Mouse (Mus musculus): ENCODE results near the gene Zfp689. TPM values are rescaled to one million over a fixed set of nuclear protein-coding genes. Genes with fewer than 3 reads are reported as not detected.
"Not testable (repeated sequence)": the region's sequence is repeated elsewhere in the genome, so short reads cannot be mapped to it uniquely, and the experiment has no call there.

The Zfp689 gene
- polyA plus RNA-seq, 1 experiment from 2014 or later = 12.6 TPM

DNA sequence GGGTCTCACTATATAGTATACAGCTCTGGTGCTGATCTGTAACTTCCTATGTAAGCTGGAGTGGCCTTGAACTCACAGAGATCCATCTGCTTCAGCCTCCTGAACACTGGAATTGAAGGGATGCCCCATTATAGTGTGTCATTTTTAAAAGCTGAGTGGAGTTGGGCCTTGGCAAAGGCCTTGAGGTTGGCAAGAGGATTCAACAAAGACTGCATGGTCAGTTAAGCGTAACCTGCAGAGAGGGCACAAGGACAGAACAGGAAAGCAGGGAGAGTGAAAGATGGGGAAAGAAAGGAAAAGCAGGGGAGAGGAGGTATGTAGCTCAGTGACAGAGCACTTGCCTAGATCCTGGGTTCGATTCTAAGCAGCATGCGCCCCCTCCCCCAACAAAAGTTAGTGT is 23.7 kb downstream of the Zfp689 start:
- WGBS = 87% methylated on average over 3 of the region's 3 CpGs
- Histone ChIP-seq H3K9me3 (ENCODE audit: control insufficient read depth, low read length) (no peaks in the 10 kb centered on the region), H3K36me3 (ENCODE audit: control insufficient read depth, insufficient read depth, low read length) (no peaks in the 10 kb centered on the region), H3K4me1 (ENCODE audit: control insufficient read depth, insufficient read depth, low read length) (peaks cover 6% of the 10 kb centered on the region), H3K27me3 (ENCODE audit: control insufficient read depth, insufficient read depth, low read length) (peaks cover 7% of the 10 kb centered on the region; the same call in 1 of the 2 replicates), H3K9ac (ENCODE audit: low read length) (no peak overlapping the region), H3K4me3 (ENCODE audit: low read depth, low read length) (no peak overlapping the region), H3K4me2 (no peak overlapping the region), H3K27ac (ENCODE audit: low read depth, low read length) (no peak overlapping the region)
- DNase-seq (ENCODE audit: low spot score, missing footprints) = no peak
- no peak for ATAC-seq (ENCODE audit: low FRiP score)

DNA sequence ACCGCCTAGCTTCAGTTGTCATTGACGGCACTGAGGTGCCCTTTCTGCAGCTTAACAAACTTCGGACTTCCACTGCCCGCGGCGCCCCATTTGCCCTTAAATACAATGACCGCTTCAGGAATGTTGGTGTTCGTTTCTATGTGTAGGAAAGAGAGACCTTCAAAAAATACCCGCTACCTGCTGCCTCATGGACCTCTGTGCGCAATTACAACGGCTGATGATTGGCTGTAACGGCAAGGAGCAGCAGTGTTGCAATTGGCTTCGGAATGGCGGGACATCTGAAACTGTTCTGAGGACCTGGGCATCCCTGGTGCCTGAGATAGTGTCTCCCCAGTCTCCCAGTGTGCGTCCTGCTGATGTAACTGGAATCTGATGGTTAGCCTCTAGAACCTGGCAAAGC is 26.7 kb downstream of the Zfp689 start:
- 2% methylated on average over 15 of the region's 15 CpGs for WGBS
- H3K27ac ChIP-seq (ENCODE audit: low read depth, low read length) = no peak overlapping the region
- peak; percentile 47; the same call in 1 of the 2 replicates for ATAC-seq (ENCODE audit: low FRiP score)

DNA sequence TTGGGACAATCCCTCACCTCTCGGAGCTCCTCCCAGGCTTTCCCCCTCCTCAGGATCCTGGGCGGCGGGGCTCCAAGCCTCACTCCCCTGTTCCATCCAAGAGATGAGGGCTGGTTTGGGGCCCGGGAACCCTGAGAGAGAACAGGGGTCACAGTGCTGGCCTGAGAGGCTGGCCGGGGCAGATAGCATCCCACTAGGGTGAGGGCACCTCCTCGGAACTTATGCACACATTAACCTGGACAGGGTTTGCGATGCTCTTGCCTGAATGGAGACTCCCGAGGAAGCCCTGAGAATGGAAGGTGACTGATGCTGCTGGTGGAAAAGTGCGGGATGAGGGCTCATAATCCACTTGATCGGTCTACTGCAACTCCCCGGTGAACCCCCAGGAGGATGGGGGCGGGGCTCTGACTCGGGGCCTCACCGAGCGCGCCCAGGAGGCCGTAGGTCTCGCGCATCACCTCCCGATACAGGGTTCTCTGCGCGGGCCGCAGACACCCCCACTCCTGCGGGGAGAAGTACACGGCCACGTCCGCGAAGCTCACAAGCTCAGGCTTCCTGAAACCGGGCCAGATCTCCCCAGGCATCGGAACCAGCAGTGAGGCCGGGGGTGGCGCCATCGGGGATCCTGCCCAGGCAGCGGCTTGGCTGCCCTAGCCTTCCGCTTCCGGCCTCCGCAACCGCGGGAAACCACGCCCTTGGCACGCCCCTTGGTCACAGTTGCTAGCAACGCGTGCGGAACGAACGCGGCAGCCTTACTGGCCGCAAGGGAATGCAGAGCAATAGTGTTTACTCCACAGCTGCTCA is 27.4 kb downstream of the Zfp689 start, which contains the start of gene Zfp688:
Gene Zfp688, minus strand, starts transcription at position 681 of the 804 bp plus-strand sequence.
- DNase-seq (ENCODE audit: low spot score, missing footprints) (peak; percentile 100), ATAC-seq (ENCODE audit: low FRiP score) (peak; percentile 97)
- WGBS = under 1% methylated on average over 48 of the region's 48 CpGs
- H3K4me3 ChIP-seq (ENCODE audit: low read depth, low read length) = peak within 1 kb of the TSS; percentile 75
- no peaks in the 10 kb centered on the region for H3K9me3 ChIP-seq (ENCODE audit: control insufficient read depth, low read length)
- H3K36me3 ChIP-seq (ENCODE audit: control insufficient read depth, insufficient read depth, low read length) = peaks cover 7% of the 10 kb centered on the region; the same call in 1 of the 2 replicates
- H3K27ac ChIP-seq (ENCODE audit: low read depth, low read length) = peak within 1 kb of the TSS; percentile 17; the same call in 1 of the 2 replicates
- peaks cover 7% of the 10 kb centered on the region; the same call in 1 of the 2 replicates for H3K27me3 ChIP-seq (ENCODE audit: control insufficient read depth, insufficient read depth, low read length)
- peaks cover 6% of the 10 kb centered on the region for H3K4me1 ChIP-seq (ENCODE audit: control insufficient read depth, insufficient read depth, low read length)
- peak within 1 kb of the TSS; percentile 82 for H3K9ac ChIP-seq (ENCODE audit: low read length)
- H3K4me2 ChIP-seq = peak within 1 kb of the TSS; percentile 98

More for the DNA sequence above, 26.7 kb downstream of the Zfp689 start:
- Histone ChIP-seq H3K4me1 (ENCODE audit: control insufficient read depth, insufficient read depth, low read length) (peaks cover 6% of the 10 kb centered on the region), H3K9ac (ENCODE audit: low read length) (no peak overlapping the region), H3K27me3 (ENCODE audit: control insufficient read depth, insufficient read depth, low read length) (peaks cover 7% of the 10 kb centered on the region; the same call in 1 of the 2 replicates), H3K36me3 (ENCODE audit: control insufficient read depth, insufficient read depth, low read length) (peaks cover 7% of the 10 kb centered on the region; the same call in 1 of the 2 replicates), H3K9me3 (ENCODE audit: control insufficient read depth, low read length) (no peaks in the 10 kb centered on the region), H3K4me3 (ENCODE audit: low read depth, low read length) (peak overlapping the region; percentile 75), H3K4me2 (peak overlapping the region; percentile 98)
- DNase-seq (ENCODE audit: low spot score, missing footprints) = peak; percentile 87

DNA sequence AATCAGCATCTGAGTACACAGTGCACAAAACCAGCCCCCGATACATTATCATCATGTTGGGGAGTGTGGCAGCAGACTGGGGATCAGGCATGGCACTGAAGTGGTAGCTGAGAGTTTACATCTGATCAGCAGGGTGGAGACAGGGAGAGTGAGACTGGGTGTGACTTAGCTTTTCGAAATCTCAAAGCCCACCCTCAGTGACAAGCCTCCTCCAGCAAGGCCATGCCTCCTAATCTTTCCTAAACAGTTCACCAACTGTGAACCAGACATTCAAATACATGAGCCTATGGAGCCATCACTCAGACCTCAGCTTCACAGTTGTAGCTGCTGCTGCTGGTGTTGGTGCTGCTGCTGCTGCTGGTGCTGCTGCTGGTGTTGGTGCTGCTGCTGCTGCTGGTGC is 37.5 kb downstream of the Zfp689 start:
- no peak overlapping the region for H3K4me2 ChIP-seq
- ATAC-seq (ENCODE audit: low FRiP score) (no peak), DNase-seq (ENCODE audit: low spot score, missing footprints) (no peak)
- no peaks in the 10 kb centered on the region for H3K27me3 ChIP-seq (ENCODE audit: control insufficient read depth, insufficient read depth, low read length)
- H3K27ac ChIP-seq (ENCODE audit: low read depth, low read length) = no peak overlapping the region
- no peak overlapping the region for H3K4me3 ChIP-seq (ENCODE audit: low read depth, low read length)
- no peaks in the 10 kb centered on the region for H3K36me3 ChIP-seq (ENCODE audit: control insufficient read depth, insufficient read depth, low read length)
- no peak overlapping the region for H3K9ac ChIP-seq (ENCODE audit: low read length)
- no peaks in the 10 kb centered on the region for H3K4me1 ChIP-seq (ENCODE audit: control insufficient read depth, insufficient read depth, low read length)
- no peaks in the 10 kb centered on the region for H3K9me3 ChIP-seq (ENCODE audit: control insufficient read depth, low read length)
- 83% methylated on average over 2 of the region's 2 CpGs for WGBS

DNA sequence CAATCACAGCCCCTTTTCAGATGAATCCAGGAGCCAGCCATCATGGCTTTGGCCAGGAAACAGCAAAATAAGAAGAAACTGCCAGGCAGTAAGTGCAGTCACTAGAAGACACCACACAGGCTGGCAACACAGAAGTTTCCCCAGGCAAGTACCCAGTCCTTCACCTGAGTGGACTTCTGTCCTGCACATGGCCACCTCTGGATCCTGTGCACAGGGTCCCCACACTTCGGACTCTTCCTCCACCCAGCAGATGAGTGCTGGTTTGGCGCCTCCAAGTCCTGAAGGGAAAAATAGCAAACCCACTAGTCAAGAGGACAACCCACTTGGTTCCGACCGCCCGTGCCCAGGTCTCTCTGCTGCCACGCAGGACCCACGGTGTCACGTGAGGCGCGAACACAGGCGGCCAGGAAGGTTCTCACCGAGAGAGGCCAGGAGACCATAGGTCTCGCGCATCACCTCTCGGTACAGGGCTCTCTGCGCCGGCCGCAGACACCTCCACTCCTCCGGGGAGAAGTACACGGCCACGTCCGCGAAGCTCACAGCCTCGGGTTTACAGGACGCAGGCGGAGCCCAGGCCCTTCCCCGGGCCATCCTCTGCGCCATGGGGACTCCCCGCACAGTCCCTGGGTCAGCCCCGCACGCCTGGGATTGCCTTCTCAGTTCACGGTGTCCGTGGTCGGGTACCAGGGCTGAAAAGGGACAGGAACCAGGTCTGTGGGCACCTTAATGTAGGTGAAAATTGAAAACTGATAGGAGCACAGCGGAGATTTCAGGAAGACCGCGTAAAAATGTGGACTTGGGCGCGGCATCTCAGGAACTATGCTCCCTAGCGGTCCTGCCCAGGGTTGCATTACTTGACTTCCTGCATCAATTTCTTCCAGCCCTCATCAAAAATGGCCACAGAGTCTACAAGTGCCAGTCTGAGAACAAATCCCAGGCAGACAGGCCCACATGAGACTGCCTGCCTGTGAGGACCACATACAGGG is 42.7 kb downstream of the Zfp689 start, which contains the start of gene Zfp764:
Gene Zfp764, minus strand, starts transcription at position 821 of the 986 bp plus-strand sequence.
- WGBS = 6% methylated on average over 40 of the region's 40 CpGs
- H3K27me3 ChIP-seq (ENCODE audit: control insufficient read depth, insufficient read depth, low read length); H3K36me3 ChIP-seq (ENCODE audit: control insufficient read depth, insufficient read depth, low read length); H3K4me1 ChIP-seq (ENCODE audit: control insufficient read depth, insufficient read depth, low read length); H3K9me3 ChIP-seq (ENCODE audit: control insufficient read depth, low read length): not testable (repeated sequence)
- Histone ChIP-seq H3K4me3 (ENCODE audit: low read depth, low read length) (peak within 1 kb of the TSS; percentile 47), H3K27ac (ENCODE audit: low read depth, low read length) (0 out of 2 replicates have a peak within 1 kb of the TSS, but pooled peaks have one; percentile 4), H3K9ac (ENCODE audit: low read length) (peak within 1 kb of the TSS; percentile 81), H3K4me2 (peak within 1 kb of the TSS; percentile 85)
- ATAC-seq (ENCODE audit: low FRiP score) (peak; percentile 86), DNase-seq (ENCODE audit: low spot score, missing footprints) (peak; percentile 98)

DNA sequence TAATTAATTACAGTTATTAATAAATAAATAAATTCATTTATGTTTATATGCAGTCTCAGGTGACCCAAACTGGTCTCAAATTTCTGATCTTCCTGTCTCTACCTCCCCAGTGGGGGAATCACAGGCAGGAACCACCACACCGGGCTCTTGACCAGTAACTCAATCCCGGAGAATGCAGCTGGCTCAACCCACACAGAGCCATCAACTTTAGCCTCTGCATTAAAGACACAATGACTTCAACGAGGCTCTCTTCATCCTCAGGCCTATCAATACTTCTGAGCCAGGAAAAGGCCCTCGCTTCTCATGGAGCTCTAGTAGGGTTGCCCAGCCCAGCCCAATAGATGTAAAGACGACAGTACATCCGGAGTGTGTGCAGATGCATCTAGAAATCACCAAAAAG is 44.9 kb downstream of the Zfp689 start:
- WGBS = 97% methylated on average over 6 of the region's 6 CpGs
- not testable (repeated sequence) for H3K36me3 ChIP-seq (ENCODE audit: control insufficient read depth, insufficient read depth, low read length); H3K4me3 ChIP-seq (ENCODE audit: low read depth, low read length); H3K9ac ChIP-seq (ENCODE audit: low read length); H3K4me1 ChIP-seq (ENCODE audit: control insufficient read depth, insufficient read depth, low read length); H3K27me3 ChIP-seq (ENCODE audit: control insufficient read depth, insufficient read depth, low read length); H3K9me3 ChIP-seq (ENCODE audit: control insufficient read depth, low read length); ATAC-seq (ENCODE audit: low FRiP score); H3K4me2 ChIP-seq; H3K27ac ChIP-seq (ENCODE audit: low read depth, low read length); DNase-seq (ENCODE audit: low spot score, missing footprints)

DNA sequence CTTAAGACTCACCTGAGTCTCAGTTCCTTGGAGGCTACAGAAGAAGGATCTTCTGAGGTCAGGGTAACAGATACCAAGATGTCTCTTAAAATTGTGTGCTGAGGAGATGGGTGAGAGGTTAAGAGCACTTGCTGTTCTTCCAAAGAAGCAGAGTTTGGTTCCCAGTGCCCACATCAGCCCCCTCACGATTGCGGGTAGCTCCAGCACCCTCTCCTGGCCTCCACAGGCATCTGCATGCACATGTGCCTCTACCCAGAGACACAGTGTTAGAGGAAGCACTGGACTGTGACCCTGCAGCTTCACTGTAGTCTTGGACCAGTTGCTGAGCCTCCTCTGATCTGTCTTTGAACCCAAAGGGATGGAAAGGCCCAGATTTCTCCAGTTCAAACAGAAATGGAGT is 46.0 kb downstream of the Zfp689 start:
- ATAC-seq (ENCODE audit: low FRiP score) = no peak
- Histone ChIP-seq H3K4me1 (ENCODE audit: control insufficient read depth, insufficient read depth, low read length) (no peaks in the 10 kb centered on the region), H3K27me3 (ENCODE audit: control insufficient read depth, insufficient read depth, low read length) (no peaks in the 10 kb centered on the region), H3K27ac (ENCODE audit: low read depth, low read length) (no peak overlapping the region), H3K4me2 (no peak overlapping the region), H3K36me3 (ENCODE audit: control insufficient read depth, insufficient read depth, low read length) (no peaks in the 10 kb centered on the region), H3K4me3 (ENCODE audit: low read depth, low read length) (no peak overlapping the region), H3K9ac (ENCODE audit: low read length) (no peak overlapping the region), H3K9me3 (ENCODE audit: control insufficient read depth, low read length) (no peaks in the 10 kb centered on the region)
- DNase-seq (ENCODE audit: low spot score, missing footprints) = no peak
- 47% methylated on average over 2 of the region's 2 CpGs for WGBS

DNA sequence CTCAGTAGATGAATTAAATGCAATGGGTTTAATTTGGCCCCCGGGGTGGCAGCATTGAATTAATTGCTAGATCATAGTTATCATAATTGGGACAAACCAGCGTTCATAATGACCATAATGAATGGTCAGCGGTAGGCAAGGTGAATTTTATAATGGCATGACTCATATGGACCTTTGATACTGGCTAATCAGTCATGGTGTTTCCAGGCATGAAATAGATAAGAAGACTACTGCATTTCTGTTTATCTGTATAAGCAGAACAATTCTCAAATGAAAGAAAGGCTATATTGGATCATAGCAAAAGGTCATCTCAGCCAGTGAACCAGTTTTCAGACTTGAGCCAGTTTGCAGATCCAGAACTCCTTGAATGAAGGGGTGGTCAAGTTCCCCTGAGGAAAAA is 48.6 kb downstream of the Zfp689 start:
- no peaks in the 10 kb centered on the region for H3K36me3 ChIP-seq (ENCODE audit: control insufficient read depth, insufficient read depth, low read length)
- H3K4me2 ChIP-seq = no peak overlapping the region
- WGBS = 67% methylated on average over 3 of the region's 3 CpGs
- no peaks in the 10 kb centered on the region for H3K27me3 ChIP-seq (ENCODE audit: control insufficient read depth, insufficient read depth, low read length)
- no peak overlapping the region for H3K9ac ChIP-seq (ENCODE audit: low read length)
- DNase-seq (ENCODE audit: low spot score, missing footprints) = no peak
- no peaks in the 10 kb centered on the region for H3K4me1 ChIP-seq (ENCODE audit: control insufficient read depth, insufficient read depth, low read length)
- ATAC-seq (ENCODE audit: low FRiP score) = no peak
- no peak overlapping the region for H3K27ac ChIP-seq (ENCODE audit: low read depth, low read length)
- no peak overlapping the region for H3K4me3 ChIP-seq (ENCODE audit: low read depth, low read length)
- no peaks in the 10 kb centered on the region for H3K9me3 ChIP-seq (ENCODE audit: control insufficient read depth, low read length)

Measured in midbrain, embryonic 11.5 days (tissue).